Mouse (Mus musculus) intestine, embryonic 16.5 days (tissue): ENCODE results near the gene Gm9999. TPM values are rescaled to one million over a fixed set of nuclear protein-coding genes. Genes with fewer than 3 reads are reported as not detected.
"Not testable (repeated sequence)": the region's sequence is repeated elsewhere in the genome, so short reads cannot be mapped to it uniquely, and the experiment has no call there.

Source experiments
- ATAC-seq: fragments of 200-750 bp; cut with Nextera tagmentation; 2 replicates; pipeline ENCODE4 v1.8.0; 2017; ENCODE audit warnings: moderate TSS enrichment, moderate library complexity
- H3K27ac ChIP-seq: fragments of 300-500 bp; sonication (generic); 2 replicates; pipeline ENCODE4 v1.5.1; 2014; ENCODE audit warnings: mild to moderate bottlenecking, low read length
- H3K27me3 ChIP-seq: fragments of 300-500 bp; sonication (generic); replicated peaks from 2 replicates; pipeline ENCODE4 v1.6.1; 2014; ENCODE audit warnings: low read length, control low read depth, mixed read lengths; ENCODE audit not compliant: control insufficient read depth, insufficient read depth
- H3K36me3 ChIP-seq: fragments of 300-500 bp; sonication (generic); 2 replicates; pipeline ENCODE4 v1.6.1; 2014; ENCODE audit warnings: low read length, control low read depth; ENCODE audit not compliant: control insufficient read depth, insufficient read depth
- H3K4me1 ChIP-seq: fragments of 300-500 bp; sonication (generic); 2 replicates; pipeline ENCODE4 v1.6.1; 2014; ENCODE audit warnings: low read length, control low read depth, mixed read lengths; ENCODE audit not compliant: control insufficient read depth, insufficient read depth
- H3K4me2 ChIP-seq: fragments of 300-500 bp; sonication (generic); 2 replicates; pipeline ENCODE4 v1.6.1; 2014; ENCODE audit warnings: low read depth, low read length, control low read depth
- H3K4me3 ChIP-seq: fragments of 300-500 bp; sonication (generic); 2 replicates; pipeline ENCODE4 v1.5.1; 2014; ENCODE audit warnings: mild to moderate bottlenecking, low read length
- H3K9ac ChIP-seq: fragments of 300-500 bp; sonication (generic); 2 replicates; pipeline ENCODE4 v1.6.1; 2014; ENCODE audit warnings: low read depth, low read length
- H3K9me3 ChIP-seq: fragments of 300-500 bp; sonication (generic); 2 replicates; pipeline ENCODE4 v1.6.1; 2016; ENCODE audit warnings: low read length, control low read depth; ENCODE audit not compliant: control insufficient read depth
- WGBS: fragments of 180-500 bp; shearing (Covaris S2); extraction: QIAGEN DNeasy Blood & Tissue Kit; methylation state at CpG from one replicate; pipeline ENCODE4 v1.1.7; 2014; 5-methylcytosine and 5-hydroxymethylcytosine counted together
- polyA plus RNA-seq: library from polyadenylated mRNA; unstranded; fragments of >200 nt; fragmentation: Nextera tagmentation; extraction: Ambion mirVana; gene quantifications from 2 replicates; pipeline ENCODE4 v1.2.1, GENCODE M21; 2015

Gm9999 gene
- polyA plus RNA-seq, 1 experiment from 2014 or later: not detected

DNA sequence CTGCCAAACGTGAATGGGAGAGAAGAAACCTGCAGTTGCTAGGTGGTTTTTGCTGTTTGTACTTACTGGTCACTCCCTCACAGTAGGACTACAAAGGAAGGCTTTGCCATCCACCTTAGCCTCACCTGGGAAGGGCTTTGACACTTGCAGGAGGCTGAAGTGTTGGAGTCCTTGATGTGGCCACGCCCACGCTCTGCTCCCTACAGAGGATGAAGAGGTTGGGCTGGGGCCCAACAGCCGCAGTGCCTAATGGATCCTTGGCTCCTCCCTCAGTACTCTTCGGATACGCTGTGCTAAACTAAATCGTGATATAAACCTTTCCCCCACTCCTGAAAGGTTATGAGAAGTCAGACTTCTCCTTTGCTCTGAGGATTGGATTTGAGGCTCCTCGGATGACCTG lies 37.6 kb downstream of the Gm9999 start:
- Histone ChIP-seq H3K4me3 (no peak overlapping the region), H3K4me1 (no peaks in the 10 kb centered on the region), H3K9me3 (no peaks in the 10 kb centered on the region), H3K27ac (no peak overlapping the region), H3K4me2 (peak overlapping the region; percentile 19), H3K9ac (no peak overlapping the region), H3K36me3 (no peaks in the 10 kb centered on the region), H3K27me3 (no peaks in the 10 kb centered on the region)
- WGBS: 11% methylated on average over 8 of the region's 8 CpGs
- no peak for ATAC-seq

DNA sequence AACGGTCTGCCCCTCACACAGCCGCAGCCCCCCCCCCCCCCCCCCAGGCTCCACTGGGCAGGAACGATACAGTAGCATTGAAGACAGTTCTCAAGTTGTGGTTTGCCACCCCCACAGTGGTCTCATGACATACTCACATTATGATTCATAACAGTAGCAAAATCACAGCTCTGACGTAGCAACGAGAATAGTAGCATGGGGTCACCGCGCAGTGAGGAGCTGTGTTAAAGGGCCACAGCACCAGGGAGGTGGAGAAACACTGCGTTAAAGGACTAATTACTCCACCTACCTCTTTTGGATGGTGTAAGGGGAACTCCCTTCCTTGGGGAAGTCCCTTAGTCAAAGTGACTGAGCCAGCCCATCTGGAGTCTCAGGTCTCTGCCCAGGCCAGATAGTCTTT lies 39.1 kb downstream of the Gm9999 start:
- no peak overlapping the region for H3K4me3 ChIP-seq
- H3K27ac ChIP-seq: no peak overlapping the region
- no peak overlapping the region for H3K4me2 ChIP-seq
- ATAC-seq: no peak
- peak overlapping the region; percentile 19; the same call in 1 of the 2 replicates for H3K9ac ChIP-seq
- no peaks in the 10 kb centered on the region for H3K27me3 ChIP-seq
- no peaks in the 10 kb centered on the region for H3K36me3 ChIP-seq
- no peaks in the 10 kb centered on the region for H3K9me3 ChIP-seq
- no peaks in the 10 kb centered on the region for H3K4me1 ChIP-seq
- 63% methylated on average over 8 of the region's 8 CpGs for WGBS

DNA sequence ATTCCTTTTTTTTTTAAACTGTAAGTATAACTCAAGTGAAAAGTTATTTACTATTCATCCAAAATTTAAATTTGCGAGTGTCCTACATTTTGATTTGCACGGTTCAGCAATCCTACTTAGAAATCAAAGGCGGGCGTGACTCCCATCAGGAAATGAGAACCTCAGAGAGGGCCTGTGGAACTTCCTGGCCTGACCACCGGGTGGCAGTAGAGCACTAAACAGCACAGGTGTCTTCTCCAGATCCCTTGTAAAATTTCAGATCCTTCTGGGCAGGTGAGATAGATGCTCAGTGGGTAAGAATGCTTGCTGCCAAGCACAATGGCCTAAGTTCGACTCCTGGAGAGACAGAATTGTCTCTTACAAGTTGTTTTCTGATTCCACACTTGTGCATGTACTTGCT lies 40.1 kb downstream of the Gm9999 start:
- Histone ChIP-seq H3K9ac (no peak overlapping the region), H3K36me3 (no peaks in the 10 kb centered on the region), H3K4me2 (no peak overlapping the region), H3K27ac (no peak overlapping the region), H3K9me3 (no peaks in the 10 kb centered on the region), H3K4me1 (no peaks in the 10 kb centered on the region), H3K27me3 (no peaks in the 10 kb centered on the region), H3K4me3 (no peak overlapping the region)
- WGBS: 15% methylated on average over 6 of the region's 6 CpGs
- ATAC-seq: 0 out of 2 replicates have a peak, but pooled peaks have one; percentile 14

GRCm38 (mm10) chr7:47024454-47024853 lies 41.1 kb downstream of the Gm9999 start:
- Histone ChIP-seq H3K4me1 (no peaks in the 10 kb centered on the region), H3K27me3 (no peaks in the 10 kb centered on the region), H3K9me3 (no peaks in the 10 kb centered on the region), H3K27ac (no peak overlapping the region; the same call in 1 of the 2 replicates), H3K9ac (no peak overlapping the region), H3K4me3 (no peak overlapping the region), H3K36me3 (no peaks in the 10 kb centered on the region), H3K4me2 (no peak overlapping the region)
- WGBS: 74% methylated on average over 7 of the region's 7 CpGs
- peak; percentile 91 for ATAC-seq

- no peak overlapping the region for H3K4me3 ChIP-seq
- 71% methylated on average over 9 of the region's 9 CpGs for WGBS
- H3K27ac ChIP-seq: no peak overlapping the region
- ATAC-seq: no peak
- H3K9me3 ChIP-seq: no peaks in the 10 kb centered on the region
- no peaks in the 10 kb centered on the region for H3K4me1 ChIP-seq
- no peak overlapping the region for H3K9ac ChIP-seq
- no peaks in the 10 kb centered on the region for H3K27me3 ChIP-seq
- no peak overlapping the region for H3K4me2 ChIP-seq
- H3K36me3 ChIP-seq: no peaks in the 10 kb centered on the region
Measured at GRCm38 (mm10) chr7:47025429-47025828, 42.0 kb downstream of the Gm9999 start.

DNA sequence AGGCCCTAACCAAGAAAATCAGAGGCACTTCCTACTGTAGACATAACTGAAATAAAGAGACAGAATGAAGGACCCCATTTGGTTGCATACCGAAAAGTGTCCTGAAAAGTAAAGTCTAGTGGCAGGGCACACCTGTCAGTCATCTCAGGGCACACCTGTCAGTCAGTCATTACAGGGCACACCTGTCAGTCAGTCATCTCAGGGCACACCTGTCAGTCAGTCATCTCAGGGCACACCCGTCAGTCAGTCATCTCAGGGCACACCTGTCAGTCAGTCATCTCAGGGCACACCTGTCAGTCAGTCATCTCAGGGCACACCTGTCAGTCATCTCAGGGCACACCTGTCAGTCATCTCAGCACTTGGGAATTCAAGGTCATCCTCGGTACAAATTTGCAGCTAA lies 43.5 kb downstream of the Gm9999 start:
- not testable (repeated sequence) for H3K9me3 ChIP-seq, H3K36me3 ChIP-seq, H3K27me3 ChIP-seq, H3K27ac ChIP-seq, H3K4me2 ChIP-seq, H3K9ac ChIP-seq, H3K4me3 ChIP-seq, H3K4me1 ChIP-seq, ATAC-seq
- 96% methylated on average over 3 of the region's 3 CpGs for WGBS

DNA sequence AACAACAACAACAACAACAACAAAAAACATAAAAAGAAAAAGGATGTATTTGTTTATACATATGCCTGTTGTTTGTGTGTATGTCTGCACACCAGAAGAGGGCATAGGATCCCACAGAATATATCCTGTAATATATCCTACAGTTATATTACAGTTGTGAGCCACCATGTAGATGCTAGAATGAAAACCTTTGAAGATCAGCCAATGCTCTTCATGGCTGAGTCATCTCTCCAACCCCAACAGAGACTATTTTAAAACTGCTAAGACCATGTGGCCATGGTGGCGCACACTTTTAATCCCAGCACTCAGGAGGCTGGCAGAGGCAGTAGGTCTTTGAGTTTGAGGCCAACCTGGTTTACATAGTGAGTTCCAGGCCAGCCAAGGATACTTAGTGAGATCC lies 44.1 kb downstream of the Gm9999 start:
- Histone ChIP-seq H3K27ac (no peak overlapping the region), H3K4me1 (no peaks in the 10 kb centered on the region), H3K36me3 (no peaks in the 10 kb centered on the region), H3K27me3 (no peaks in the 10 kb centered on the region), H3K9me3 (no peaks in the 10 kb centered on the region), H3K9ac (no peak overlapping the region), H3K4me2 (no peak overlapping the region), H3K4me3 (no peak overlapping the region)
- 90% methylated on average over 1 of the region's 1 CpGs for WGBS
- no peak for ATAC-seq

DNA sequence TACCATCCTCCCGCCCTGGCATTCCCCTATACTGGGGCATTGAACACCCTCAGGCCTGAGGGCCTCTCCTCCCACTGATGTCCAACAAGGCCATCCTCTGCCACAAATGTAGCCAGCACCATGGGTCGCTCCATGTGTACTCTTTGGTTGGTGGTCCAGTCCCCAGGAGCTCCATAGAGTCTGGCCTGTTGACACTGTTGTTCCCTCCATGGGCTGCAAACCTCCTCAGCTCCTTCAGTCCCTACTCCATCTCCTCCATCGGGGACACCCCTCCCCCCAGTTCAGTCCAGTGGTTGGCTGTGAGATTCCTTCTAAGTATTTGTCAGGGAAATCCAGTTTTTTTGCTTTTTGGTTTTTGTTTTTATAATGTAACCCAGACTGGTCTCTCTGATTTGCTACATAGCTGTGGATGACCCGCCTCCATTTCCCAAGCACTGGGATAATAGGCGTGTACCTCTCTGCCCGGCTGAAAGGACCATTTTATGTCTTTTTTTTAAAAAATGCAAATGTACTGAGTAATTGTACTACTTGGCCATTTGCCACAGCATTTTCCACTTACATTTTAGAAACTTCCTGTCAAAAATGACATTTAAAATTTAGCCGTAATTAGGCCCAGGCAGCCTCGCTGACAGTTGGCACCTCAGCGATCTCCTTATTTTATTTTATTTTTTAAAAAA lies 47.3 kb downstream of the Gm9999 start:
- Histone ChIP-seq H3K27ac (no peak overlapping the region), H3K36me3 (no peaks in the 10 kb centered on the region), H3K4me2 (no peak overlapping the region), H3K27me3 (no peaks in the 10 kb centered on the region), H3K9ac (no peak overlapping the region), H3K4me1 (no peaks in the 10 kb centered on the region), H3K9me3 (no peaks in the 10 kb centered on the region), H3K4me3 (no peak overlapping the region)
- WGBS: 79% methylated on average over 9 of the region's 9 CpGs
- ATAC-seq: no peak

GRCm38 (mm10) chr7:47031371-47031770 lies 48.0 kb downstream of the Gm9999 start:
- ATAC-seq: no peak
- Histone ChIP-seq H3K27me3 (no peaks in the 10 kb centered on the region), H3K36me3 (no peaks in the 10 kb centered on the region), H3K9me3 (no peaks in the 10 kb centered on the region), H3K9ac (no peak overlapping the region), H3K4me2 (no peak overlapping the region), H3K27ac (no peak overlapping the region), H3K4me1 (no peaks in the 10 kb centered on the region), H3K4me3 (no peak overlapping the region)
- WGBS: 89% methylated on average over 4 of the region's 4 CpGs

- H3K4me1 ChIP-seq: no peaks in the 10 kb centered on the region
- no peaks in the 10 kb centered on the region for H3K27me3 ChIP-seq
- no peaks in the 10 kb centered on the region for H3K9me3 ChIP-seq
- H3K4me3 ChIP-seq: no peak overlapping the region
- no peak overlapping the region for H3K27ac ChIP-seq
- 84% methylated on average over 4 of the region's 4 CpGs for WGBS
- H3K36me3 ChIP-seq: no peaks in the 10 kb centered on the region
- no peak overlapping the region for H3K4me2 ChIP-seq
- no peak for ATAC-seq
- no peak overlapping the region for H3K9ac ChIP-seq
Measured at GRCm38 (mm10) chr7:47034785-47035384, 51.5 kb downstream of the Gm9999 start.
